Comparison of ENCODE assay signal across 25 mouse cellular contexts in the genomic region with DNA sequence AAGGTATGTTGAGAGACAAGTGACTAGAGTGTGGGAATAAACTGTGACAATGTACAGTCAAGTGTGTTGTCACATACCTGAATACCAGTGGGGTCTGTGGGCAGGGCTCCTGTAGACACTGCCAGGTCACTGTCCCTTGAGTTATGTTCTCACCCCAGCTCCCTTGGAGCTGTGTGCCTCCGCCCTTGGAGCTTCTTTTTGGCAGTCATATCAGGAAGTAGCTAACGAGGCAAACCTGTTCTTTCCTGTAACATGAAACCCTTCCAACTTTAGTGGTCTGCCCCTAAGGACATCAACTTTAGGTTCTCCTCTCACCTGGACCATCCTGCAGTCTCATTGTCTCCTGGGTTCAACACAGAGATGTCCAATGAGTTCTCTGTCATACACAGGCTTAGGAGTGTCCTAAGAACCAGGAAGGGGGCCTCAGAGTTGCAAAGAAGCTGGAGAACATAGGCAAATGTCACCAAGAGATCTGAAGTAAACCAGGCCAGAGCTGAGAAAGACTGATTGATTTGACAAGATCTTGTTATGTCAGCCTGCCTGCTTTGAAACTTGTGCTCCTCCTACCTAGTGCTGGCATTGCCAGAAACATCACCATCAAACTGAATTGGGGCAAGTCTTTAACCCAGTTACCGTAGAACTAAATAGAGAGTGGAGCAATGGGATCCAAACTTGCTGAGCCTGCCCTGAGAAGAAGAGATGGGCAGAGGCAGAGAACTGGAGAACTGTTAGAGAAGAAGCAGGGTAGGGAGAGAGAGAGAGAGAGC. TPM values are rescaled to one million over a fixed set of nuclear protein-coding genes. Genes with fewer than 3 reads are reported as not detected.
DNase-seq lines count a peak whose midpoint lies in the region; ATAC-seq lines count a peak whose summit lies in the region.
"Had no signal": no experiment of that assay in that cellular context is flagged by ENCODE, and none has a peak within 500 bp of the region (broad histone marks: within the 10 kb centered on the region; RNA-seq: fewer than 3 reads in every experiment).

No protein-coding gene starts in this region.

- H3K36me3 ChIP-seq in megakaryocyte, embryonic 14.5 days (replicated peaks; ENCODE audit: low read length), result peaks cover 10% of the 10 kb centered on the region
- H3K36me3 ChIP-seq in forebrain, embryonic 16.5 days (ENCODE audit: control insufficient read depth, insufficient read depth), result no peaks in the 10 kb centered on the region
- H3K36me3 ChIP-seq: embryonic facial prominence, embryonic 13.5 days; embryonic facial prominence, embryonic 15.5 days; forebrain, embryonic 10.5 days; forebrain, embryonic 12.5 days had no signal

- no peak overlapping the region for H3K27ac ChIP-seq in forebrain, embryonic 16.5 days (ENCODE audit: low read length)
- H3K27ac ChIP-seq: embryonic facial prominence, embryonic 13.5 days; embryonic facial prominence, embryonic 15.5 days; forebrain, embryonic 10.5 days; forebrain, embryonic 12.5 days had no signal

- DNase-seq in adipocyte (ENCODE audit: low spot score), result peak; percentile 53
- no peak for DNase-seq in retina, embryonic 14.5 days (ENCODE audit: low spot score)
- DNase-seq: adrenal gland, adult 2 months; adrenal gland, postnatal 10 days; adrenal gland, postnatal 25 days; cerebellum, adult 11 months; cerebellum, adult 18-20 months; cerebellum, adult 8-10 months; cerebellum, adult 9-11 months; cerebellum, postnatal 14 days; cerebellum, postnatal 36 days; embryo, embryonic 11 days; forebrain, postnatal 0 days had no signal

- no peak overlapping the region for H3K4me2 ChIP-seq in forebrain, embryonic 16.5 days (ENCODE audit: low read length)
- H3K4me2 ChIP-seq: embryonic facial prominence, embryonic 13.5 days; embryonic facial prominence, embryonic 15.5 days; forebrain, embryonic 12.5 days had no signal

- H3K4me1 ChIP-seq in megakaryocyte, embryonic 14.5 days, result peaks cover 74% of the 10 kb centered on the region
- peaks cover 18% of the 10 kb centered on the region for H3K4me1 ChIP-seq in forebrain, embryonic 16.5 days (replicated peaks; ENCODE audit: control insufficient read depth, insufficient read depth, low read length)

- WGBS in forebrain, embryonic 16.5 days, result 67% methylated on average over 3 of the region's 3 CpGs

- H3K9me3 ChIP-seq in megakaryocyte, embryonic 14.5 days, result no peaks in the 10 kb centered on the region
- no peaks in the 10 kb centered on the region for H3K9me3 ChIP-seq in forebrain, embryonic 16.5 days (ENCODE audit: control insufficient read depth, low read length)
- H3K9me3 ChIP-seq: embryonic facial prominence, embryonic 13.5 days; embryonic facial prominence, embryonic 15.5 days; forebrain, embryonic 10.5 days; forebrain, embryonic 12.5 days had no signal

- H3K27me3 ChIP-seq in megakaryocyte, embryonic 14.5 days (replicated peaks), result no peaks in the 10 kb centered on the region
- H3K27me3 ChIP-seq in forebrain, embryonic 16.5 days (replicated peaks; ENCODE audit: control insufficient read depth, insufficient read depth, low read length), result 0 out of 2 replicates have a peak, but pooled peaks cover 3% of the 10 kb centered on the region
- H3K27me3 ChIP-seq: embryonic facial prominence, embryonic 13.5 days; embryonic facial prominence, embryonic 15.5 days; Patski had no signal

- ATAC-seq in megakaryocyte, adult 5-6 weeks (ENCODE audit: poor library complexity, severe bottlenecking), result no peak
- no peak for ATAC-seq in forebrain, embryonic 16.5 days
- ATAC-seq: activated CD4-positive, CD25-positive, alpha-beta regulatory T cell, adult 4 months; forebrain, embryonic 14.5 days; forebrain, postnatal 0 days; Patski had no signal

- H3K4me3 ChIP-seq in megakaryocyte, embryonic 14.5 days (replicated peaks), result peak overlapping the region; percentile 30
- no peak overlapping the region for H3K4me3 ChIP-seq in forebrain, embryonic 16.5 days (replicated peaks; ENCODE audit: low read length)
- H3K4me3 ChIP-seq: embryonic facial prominence, embryonic 13.5 days; embryonic facial prominence, embryonic 15.5 days; erythroblast, embryonic 14.5 days; forebrain, embryonic 10.5 days; forebrain, embryonic 12.5 days had no signal

- H3K9ac ChIP-seq in forebrain, embryonic 16.5 days (replicated peaks; ENCODE audit: low read depth, low read length), result no peak overlapping the region
- H3K9ac ChIP-seq: embryonic facial prominence, embryonic 13.5 days; embryonic facial prominence, embryonic 15.5 days; forebrain, embryonic 12.5 days; forebrain, postnatal 0 days had no signal

RNA-seq across cellular contexts. Expression of a gene that starts 2.5 kb away (rescaled TPM):
- polyA plus RNA-seq in megakaryocyte, embryonic 14.5 days (2012; ENCODE audit: insufficient read depth, low replicate concordance), result 2.2 and 5.1 TPM in 2 replicates
- 54.4 and 64.0 TPM in 2 replicates for total RNA-seq in megakaryocyte, adult 5-6 weeks (2015)
- total RNA-seq in megakaryocyte, adult 5-6 weeks (2017), result 64.0 and 74.3 TPM in 2 replicates
- polyA plus RNA-seq in forebrain, embryonic 16.5 days (2015; fragmentation: Nextera tagmentation; extraction: Ambion mirVana), result 13.0 and 15.9 TPM in 2 replicates

RNA-seq across cellular contexts. Expression of a gene that starts 5.5 kb away (rescaled TPM):
- 1.2 and 2.3 TPM in 2 replicates for polyA plus RNA-seq in megakaryocyte, embryonic 14.5 days (2012; ENCODE audit: insufficient read depth, low replicate concordance)
- total RNA-seq in megakaryocyte, adult 5-6 weeks (2015), result 4.4 and 6.1 TPM in 2 replicates
- 5.7 and 7.7 TPM in 2 replicates for total RNA-seq in megakaryocyte, adult 5-6 weeks (2017)
- polyA plus RNA-seq in forebrain, embryonic 16.5 days (2015; fragmentation: Nextera tagmentation; extraction: Ambion mirVana), result 9.1 and 9.3 TPM in 2 replicates

RNA-seq across cellular contexts. Expression of a gene that starts 54.8 kb away (rescaled TPM):
- polyA plus RNA-seq in megakaryocyte, embryonic 14.5 days (2012; ENCODE audit: insufficient read depth, low replicate concordance), result not detected in 2 replicates
- total RNA-seq in megakaryocyte, adult 5-6 weeks (2015), result not detected in 2 replicates
- total RNA-seq in megakaryocyte, adult 5-6 weeks (2017), result not detected in 2 replicates
- 1.2 and 1.7 TPM in 2 replicates for polyA plus RNA-seq in forebrain, embryonic 16.5 days (2015; fragmentation: Nextera tagmentation; extraction: Ambion mirVana)
- total RNA-seq: common myeloid progenitor, adult 5-6 weeks had no signal
- polyA plus RNA-seq: activated CD4-positive, CD25-positive, alpha-beta regulatory T cell, adult 4 months; erythroblast, embryonic 14.5 days had no signal
